Mouse (Mus musculus) neural tube, embryonic 13.5 days (tissue): Measurements from ENCODE around the gene Il10rb. TPM values are rescaled to one million over a fixed set of nuclear protein-coding genes. Genes with fewer than 3 reads are reported as not detected.
"Not testable (repeated sequence)": the region's sequence is repeated elsewhere in the genome, so short reads cannot be mapped to it uniquely, and the experiment has no call there.

ENCODE experiments used
- ATAC-seq: fragments of 200-750 bp; cut with Nextera tagmentation; 2 replicates; pipeline ENCODE4 v1.8.0; 2017; ENCODE audit warnings: low read depth, mild to moderate bottlenecking, moderate TSS enrichment, moderate library complexity
- H3K27ac ChIP-seq: fragments of 300-500 bp; sonication (generic); replicated peaks from 2 replicates; pipeline ENCODE4 v1.5.1; 2015; ENCODE audit warnings: moderate library complexity, mild to moderate bottlenecking, inconsistent platforms
- H3K27me3 ChIP-seq: fragments of 300-500 bp; sonication (generic); 2 replicates; pipeline ENCODE4 v1.6.1; 2015; ENCODE audit warnings: mild to moderate bottlenecking, inconsistent platforms
- H3K36me3 ChIP-seq: fragments of 300-500 bp; sonication (generic); 2 replicates; pipeline ENCODE4 v1.6.1; 2015; ENCODE audit warnings: mild to moderate bottlenecking, inconsistent platforms
- H3K4me1 ChIP-seq: fragments of 300-500 bp; sonication (generic); replicated peaks from 2 replicates; pipeline ENCODE4 v1.6.1; 2015; ENCODE audit warnings: inconsistent platforms
- H3K4me2 ChIP-seq: fragments of 300-500 bp; sonication (generic); 2 replicates; pipeline ENCODE4 v1.6.1; 2015; ENCODE audit warnings: inconsistent platforms, mild to moderate bottlenecking, moderate library complexity
- H3K4me3 ChIP-seq: fragments of 300-500 bp; sonication (generic); 2 replicates; pipeline ENCODE4 v1.5.1; 2015; ENCODE audit warnings: mild to moderate bottlenecking, inconsistent platforms
- H3K9ac ChIP-seq: fragments of 300-500 bp; sonication (generic); 2 replicates; pipeline ENCODE4 v1.6.1; 2015; ENCODE audit warnings: moderate library complexity, mild to moderate bottlenecking, inconsistent platforms
- H3K9me3 ChIP-seq: fragments of 300-500 bp; sonication (generic); 2 replicates; pipeline ENCODE4 v1.6.1; 2016; ENCODE audit warnings: inconsistent platforms
- WGBS: fragments of 180-500 bp; shearing (Covaris S2); methylation state at CpG from one replicate; pipeline ENCODE4 v1.1.7; 2015; 5-methylcytosine and 5-hydroxymethylcytosine counted together
- polyA plus RNA-seq: library from polyadenylated mRNA; unstranded; fragments of >200 nt; fragmentation: Nextera tagmentation; extraction: Ambion mirVana; gene quantifications from 2 replicates; pipeline ENCODE4 v1.2.1, GENCODE M21; 2015

Gene Il10rb
- polyA plus RNA-seq, 1 experiment from 2014 or later: 11.8 TPM

- H3K4me2 ChIP-seq: no peak overlapping the region
- ATAC-seq: no peak
- peaks cover 4% of the 10 kb centered on the region; the same call in 1 of the 2 replicates for H3K4me1 ChIP-seq
- no peak overlapping the region for H3K27ac ChIP-seq
- H3K9me3 ChIP-seq: no peaks in the 10 kb centered on the region
- H3K27me3 ChIP-seq: no peaks in the 10 kb centered on the region
- no peak overlapping the region for H3K9ac ChIP-seq
- H3K4me3 ChIP-seq: no peak overlapping the region
- peaks cover 5% of the 10 kb centered on the region; the same call in 1 of the 2 replicates for H3K36me3 ChIP-seq
- 78% methylated on average over 8 of the region's 8 CpGs for WGBS
Observed at GRCm38 (mm10) chr16:91428259-91428865, 22.4 kb downstream of the Il10rb start.

- no peaks in the 10 kb centered on the region for H3K36me3 ChIP-seq
- peaks cover 4% of the 10 kb centered on the region; the same call in 1 of the 2 replicates for H3K4me1 ChIP-seq
- no peaks in the 10 kb centered on the region for H3K9me3 ChIP-seq
- no peak overlapping the region for H3K4me2 ChIP-seq
- no peak overlapping the region for H3K27ac ChIP-seq
- 24% methylated on average over 5 of the region's 5 CpGs for WGBS
- no peak for ATAC-seq
- no peak overlapping the region for H3K9ac ChIP-seq
- no peaks in the 10 kb centered on the region for H3K27me3 ChIP-seq
- no peak overlapping the region for H3K4me3 ChIP-seq
Observed at GRCm38 (mm10) chr16:91432720-91433328, 26.9 kb downstream of the Il10rb start.

GRCm38 (mm10) chr16:91433329-91433933 is 27.5 kb downstream of the Il10rb start:
- no peak overlapping the region for H3K9ac ChIP-seq
- H3K4me2 ChIP-seq: no peak overlapping the region
- WGBS: 46% methylated on average over 8 of the region's 8 CpGs
- H3K4me1 ChIP-seq: peaks cover 4% of the 10 kb centered on the region; the same call in 1 of the 2 replicates
- no peaks in the 10 kb centered on the region for H3K27me3 ChIP-seq
- H3K36me3 ChIP-seq: no peaks in the 10 kb centered on the region
- no peak for ATAC-seq
- no peaks in the 10 kb centered on the region for H3K9me3 ChIP-seq
- no peak overlapping the region for H3K4me3 ChIP-seq
- H3K27ac ChIP-seq: no peak overlapping the region

- 91% methylated on average over 3 of the region's 3 CpGs for WGBS
- H3K27me3 ChIP-seq: no peaks in the 10 kb centered on the region
- H3K4me1 ChIP-seq: peaks cover 4% of the 10 kb centered on the region; the same call in 1 of the 2 replicates
- no peak for ATAC-seq
- H3K36me3 ChIP-seq: no peaks in the 10 kb centered on the region
- no peak overlapping the region for H3K9ac ChIP-seq
- H3K27ac ChIP-seq: no peak overlapping the region
- no peak overlapping the region for H3K4me3 ChIP-seq
- H3K4me2 ChIP-seq: no peak overlapping the region
- no peaks in the 10 kb centered on the region for H3K9me3 ChIP-seq
Observed at GRCm38 (mm10) chr16:91434119-91434518, 28.2 kb downstream of the Il10rb start.

GRCm38 (mm10) chr16:91438081-91438480 is 32.1 kb downstream of the Il10rb start:
- H3K36me3 ChIP-seq: no peaks in the 10 kb centered on the region
- H3K27ac ChIP-seq: no peak overlapping the region
- H3K4me3 ChIP-seq: no peak overlapping the region
- no peak overlapping the region for H3K9ac ChIP-seq
- 77% methylated on average over 3 of the region's 3 CpGs for WGBS
- H3K27me3 ChIP-seq: no peaks in the 10 kb centered on the region
- H3K4me1 ChIP-seq: no peaks in the 10 kb centered on the region
- H3K9me3 ChIP-seq: no peaks in the 10 kb centered on the region
- no peak for ATAC-seq
- H3K4me2 ChIP-seq: no peak overlapping the region

GRCm38 (mm10) chr16:91438599-91438998 is 32.6 kb downstream of the Il10rb start:
- H3K9me3 ChIP-seq, H3K4me3 ChIP-seq, H3K9ac ChIP-seq, H3K27me3 ChIP-seq, ATAC-seq, H3K27ac ChIP-seq, H3K4me2 ChIP-seq, H3K36me3 ChIP-seq, H3K4me1 ChIP-seq: not testable (repeated sequence)
- WGBS: 75% methylated on average over 1 of the region's 1 CpGs

GRCm38 (mm10) chr16:91441366-91441765 is 35.4 kb downstream of the Il10rb start:
- H3K9ac ChIP-seq: no peak overlapping the region
- no peak for ATAC-seq

GRCm38 (mm10) chr16:91441811-91442240 is 35.9 kb downstream of the Il10rb start:
- Histone ChIP-seq H3K9ac (no peak overlapping the region), H3K9me3 (no peaks in the 10 kb centered on the region), H3K4me2 (no peak overlapping the region), H3K4me3 (no peak overlapping the region), H3K4me1 (no peaks in the 10 kb centered on the region), H3K27ac (no peak overlapping the region), H3K36me3 (no peaks in the 10 kb centered on the region), H3K27me3 (no peaks in the 10 kb centered on the region)
- no peak for ATAC-seq
- WGBS: 78% methylated on average over 7 of the region's 7 CpGs

More at GRCm38 (mm10) chr16:91441366-91441765, 35.4 kb downstream of the Il10rb start:
- 72% methylated on average over 7 of the region's 7 CpGs for WGBS
- no peaks in the 10 kb centered on the region for H3K9me3 ChIP-seq
- H3K4me1 ChIP-seq: no peaks in the 10 kb centered on the region
- H3K27me3 ChIP-seq: no peaks in the 10 kb centered on the region
- H3K36me3 ChIP-seq: no peaks in the 10 kb centered on the region
- no peak overlapping the region for H3K4me3 ChIP-seq
- H3K4me2 ChIP-seq: no peak overlapping the region
- H3K27ac ChIP-seq: no peak overlapping the region

- Histone ChIP-seq H3K27me3 (no peaks in the 10 kb centered on the region), H3K4me2 (no peak overlapping the region), H3K9ac (no peak overlapping the region), H3K27ac (no peak overlapping the region), H3K4me1 (no peaks in the 10 kb centered on the region), H3K9me3 (no peaks in the 10 kb centered on the region), H3K4me3 (no peak overlapping the region), H3K36me3 (no peaks in the 10 kb centered on the region)
- 75% methylated on average over 4 of the region's 4 CpGs for WGBS
- ATAC-seq: no peak
Observed at GRCm38 (mm10) chr16:91442446-91442845, 36.5 kb downstream of the Il10rb start.

GRCm38 (mm10) chr16:91443211-91443611 is 37.2 kb downstream of the Il10rb start:
- Histone ChIP-seq H3K9me3 (no peaks in the 10 kb centered on the region), H3K4me3 (no peak overlapping the region), H3K27me3 (no peaks in the 10 kb centered on the region), H3K4me1 (no peaks in the 10 kb centered on the region), H3K9ac (no peak overlapping the region), H3K27ac (no peak overlapping the region), H3K36me3 (no peaks in the 10 kb centered on the region), H3K4me2 (no peak overlapping the region)
- 84% methylated on average over 8 of the region's 8 CpGs for WGBS
- no peak for ATAC-seq

GRCm38 (mm10) chr16:91444847-91445246 is 38.9 kb downstream of the Il10rb start:
- Histone ChIP-seq H3K9ac (no peak overlapping the region), H3K36me3 (no peaks in the 10 kb centered on the region), H3K9me3 (no peaks in the 10 kb centered on the region), H3K4me1 (no peaks in the 10 kb centered on the region), H3K4me3 (no peak overlapping the region), H3K27me3 (no peaks in the 10 kb centered on the region), H3K4me2 (no peak overlapping the region), H3K27ac (no peak overlapping the region)
- no peak for ATAC-seq
- 87% methylated on average over 4 of the region's 4 CpGs for WGBS

- WGBS: 93% methylated on average over 5 of the region's 5 CpGs
- Histone ChIP-seq H3K4me1 (no peaks in the 10 kb centered on the region), H3K27ac (no peak overlapping the region), H3K4me3 (no peak overlapping the region), H3K9me3 (no peaks in the 10 kb centered on the region), H3K4me2 (no peak overlapping the region), H3K36me3 (no peaks in the 10 kb centered on the region), H3K27me3 (no peaks in the 10 kb centered on the region), H3K9ac (no peak overlapping the region)
- no peak for ATAC-seq
Observed at GRCm38 (mm10) chr16:91445566-91445965, 39.6 kb downstream of the Il10rb start.
